Mouse (Mus musculus): Measurements from ENCODE around the gene Lpin3. TPM values are rescaled to one million over a fixed set of nuclear protein-coding genes. Genes with fewer than 3 reads are reported as not detected.

Gene Lpin3
- polyA plus RNA-seq, 1 experiment from 2014 or later: 0.52 TPM

DNA sequence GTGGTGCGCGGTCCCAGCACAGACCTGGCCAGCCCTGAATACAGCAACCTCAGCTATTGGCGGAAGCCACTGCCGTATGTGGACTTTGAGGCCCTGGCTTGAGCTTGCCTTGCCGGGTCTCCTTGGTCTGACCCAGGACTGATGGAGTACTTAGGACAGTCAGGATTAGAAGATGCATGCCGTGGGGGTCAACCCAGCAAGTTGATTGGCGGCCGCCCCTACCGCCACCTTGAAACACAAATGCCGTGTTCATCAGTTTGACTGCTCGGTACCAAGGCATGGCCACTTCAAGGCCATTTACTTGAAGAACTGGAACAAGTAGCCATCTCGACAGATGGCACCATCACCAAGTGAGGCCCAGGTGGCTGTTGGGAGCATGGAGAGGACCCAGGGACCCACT, 24.8 kb downstream of the Lpin3 start:
- WGBS (ENCODE audit: insufficient replicate concordance): 79% methylated on average over 12 of the region's 12 CpGs
- Histone ChIP-seq H3K4me3 (ENCODE audit: low read depth, low read length) (no peak overlapping the region), H3K4me2 (ENCODE audit: low read depth, low read length) (no peak overlapping the region)

DNA sequence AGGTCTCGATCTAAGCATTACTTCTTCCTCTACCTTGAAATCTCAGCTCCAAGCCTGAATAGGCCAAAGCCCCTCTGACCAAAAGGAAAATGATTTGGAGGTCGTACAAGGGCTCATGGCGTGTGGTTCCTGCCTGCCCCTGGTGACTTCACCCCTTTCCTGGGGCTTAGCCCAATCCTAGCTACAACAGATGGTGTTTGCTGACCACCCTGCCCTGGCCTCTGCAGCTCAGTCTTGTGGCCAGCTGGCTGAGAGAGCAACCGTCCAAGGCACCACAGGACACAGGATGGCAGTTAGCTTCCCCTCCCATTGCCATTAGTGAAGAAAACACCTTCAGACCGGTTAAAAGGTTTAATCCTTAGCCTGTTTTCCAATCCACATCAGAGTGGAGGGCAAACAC, 25.6 kb downstream of the Lpin3 start:
- H3K9me3 ChIP-seq (replicated peaks; ENCODE audit: control insufficient read depth, low read length): no peaks in the 10 kb centered on the region
- H3K4me3 ChIP-seq (ENCODE audit: low read depth, low read length): no peak overlapping the region
- H3K9ac ChIP-seq (ENCODE audit: low read depth, low read length): no peak overlapping the region
- H3K36me3 ChIP-seq (ENCODE audit: control insufficient read depth, insufficient read depth): no peaks in the 10 kb centered on the region
- peaks cover 9% of the 10 kb centered on the region for H3K27me3 ChIP-seq (ENCODE audit: control insufficient read depth, insufficient read depth, low read depth, low read length)
- no peak overlapping the region for H3K27ac ChIP-seq (ENCODE audit: low read length)
- 49% methylated on average over 5 of the region's 5 CpGs for WGBS (ENCODE audit: insufficient replicate concordance)
- no peak overlapping the region for H3K4me2 ChIP-seq (ENCODE audit: low read depth, low read length)
- ATAC-seq (ENCODE audit: low read depth): no peak
- H3K4me1 ChIP-seq (ENCODE audit: control insufficient read depth, low read depth, low read length): no peaks in the 10 kb centered on the region

More for the DNA sequence above, 24.8 kb downstream of the Lpin3 start:
- no peak for ATAC-seq (ENCODE audit: low read depth)
- H3K9ac ChIP-seq (ENCODE audit: low read depth, low read length): no peak overlapping the region
- H3K27me3 ChIP-seq (ENCODE audit: control insufficient read depth, insufficient read depth, low read depth, low read length): peaks cover under 1% of the 10 kb centered on the region
- H3K9me3 ChIP-seq (replicated peaks; ENCODE audit: control insufficient read depth, low read length): no peaks in the 10 kb centered on the region
- H3K4me1 ChIP-seq (ENCODE audit: control insufficient read depth, low read depth, low read length): no peaks in the 10 kb centered on the region
- H3K27ac ChIP-seq (ENCODE audit: low read length): no peak overlapping the region
- no peaks in the 10 kb centered on the region for H3K36me3 ChIP-seq (ENCODE audit: control insufficient read depth, insufficient read depth)

DNA sequence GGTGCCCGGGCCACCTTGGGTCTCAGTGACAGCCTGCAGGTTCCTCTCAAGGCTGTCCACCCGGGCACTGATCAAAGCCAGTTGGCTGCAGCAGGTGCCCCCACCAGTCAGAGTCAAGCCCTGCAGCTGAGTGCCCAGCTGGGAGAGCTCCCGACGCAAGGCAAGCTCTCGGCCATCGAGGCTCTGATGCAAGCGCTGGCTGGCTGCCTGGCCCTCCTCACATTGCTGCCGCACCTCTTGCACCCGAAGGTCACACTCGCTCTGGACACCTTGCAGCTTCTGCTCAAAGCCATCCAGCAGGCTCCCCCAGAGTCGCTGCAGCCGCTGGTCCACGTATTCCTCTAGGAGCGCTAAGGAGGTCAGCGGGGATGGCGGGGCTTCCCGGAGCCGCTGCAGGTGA, 28.1 kb downstream of the Lpin3 start:
- Histone ChIP-seq H3K9me3 (replicated peaks; ENCODE audit: control insufficient read depth, low read length) (no peaks in the 10 kb centered on the region), H3K36me3 (ENCODE audit: control insufficient read depth, insufficient read depth) (no peaks in the 10 kb centered on the region), H3K4me3 (ENCODE audit: low read depth, low read length) (no peak overlapping the region), H3K4me2 (ENCODE audit: low read depth, low read length) (no peak overlapping the region), H3K9ac (ENCODE audit: low read depth, low read length) (no peak overlapping the region), H3K4me1 (ENCODE audit: control insufficient read depth, low read depth, low read length) (no peaks in the 10 kb centered on the region), H3K27me3 (ENCODE audit: control insufficient read depth, insufficient read depth, low read depth, low read length) (peaks cover 31% of the 10 kb centered on the region), H3K27ac (ENCODE audit: low read length) (no peak overlapping the region)
- no peak for ATAC-seq (ENCODE audit: low read depth)
- WGBS (ENCODE audit: insufficient replicate concordance): 52% methylated on average over 18 of the region's 18 CpGs

DNA sequence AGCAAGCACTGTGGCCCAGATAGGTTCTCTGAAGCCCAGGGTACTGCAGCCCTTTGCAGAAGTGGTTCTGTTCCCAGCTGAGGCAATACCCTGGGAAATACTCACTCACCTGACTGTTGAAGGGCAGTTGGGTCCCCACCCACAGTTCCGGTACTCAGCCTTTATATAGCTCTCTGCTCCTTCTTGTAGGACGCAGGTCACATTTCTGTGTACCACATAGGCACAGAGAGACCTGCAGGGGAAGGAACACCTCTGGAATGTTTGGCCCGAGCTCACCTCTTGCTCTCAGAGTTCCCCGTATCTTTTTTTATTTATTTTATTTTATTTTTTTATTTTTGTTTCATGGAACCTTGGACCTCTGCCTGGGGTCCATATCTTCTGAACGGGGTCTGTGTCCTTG, 30.2 kb downstream of the Lpin3 start:
- no peak overlapping the region for H3K27ac ChIP-seq (ENCODE audit: low read length)
- WGBS (ENCODE audit: insufficient replicate concordance): 60% methylated on average over 5 of the region's 5 CpGs
- H3K9me3 ChIP-seq (replicated peaks; ENCODE audit: control insufficient read depth, low read length): no peaks in the 10 kb centered on the region
- ATAC-seq (ENCODE audit: low read depth): no peak
- H3K4me3 ChIP-seq (ENCODE audit: low read depth, low read length): no peak overlapping the region
- H3K9ac ChIP-seq (ENCODE audit: low read depth, low read length): no peak overlapping the region
- no peaks in the 10 kb centered on the region for H3K36me3 ChIP-seq (ENCODE audit: control insufficient read depth, insufficient read depth)
- H3K27me3 ChIP-seq (ENCODE audit: control insufficient read depth, insufficient read depth, low read depth, low read length): peaks cover 40% of the 10 kb centered on the region
- H3K4me2 ChIP-seq (ENCODE audit: low read depth, low read length): no peak overlapping the region
- H3K4me1 ChIP-seq (ENCODE audit: control insufficient read depth, low read depth, low read length): no peaks in the 10 kb centered on the region

DNA sequence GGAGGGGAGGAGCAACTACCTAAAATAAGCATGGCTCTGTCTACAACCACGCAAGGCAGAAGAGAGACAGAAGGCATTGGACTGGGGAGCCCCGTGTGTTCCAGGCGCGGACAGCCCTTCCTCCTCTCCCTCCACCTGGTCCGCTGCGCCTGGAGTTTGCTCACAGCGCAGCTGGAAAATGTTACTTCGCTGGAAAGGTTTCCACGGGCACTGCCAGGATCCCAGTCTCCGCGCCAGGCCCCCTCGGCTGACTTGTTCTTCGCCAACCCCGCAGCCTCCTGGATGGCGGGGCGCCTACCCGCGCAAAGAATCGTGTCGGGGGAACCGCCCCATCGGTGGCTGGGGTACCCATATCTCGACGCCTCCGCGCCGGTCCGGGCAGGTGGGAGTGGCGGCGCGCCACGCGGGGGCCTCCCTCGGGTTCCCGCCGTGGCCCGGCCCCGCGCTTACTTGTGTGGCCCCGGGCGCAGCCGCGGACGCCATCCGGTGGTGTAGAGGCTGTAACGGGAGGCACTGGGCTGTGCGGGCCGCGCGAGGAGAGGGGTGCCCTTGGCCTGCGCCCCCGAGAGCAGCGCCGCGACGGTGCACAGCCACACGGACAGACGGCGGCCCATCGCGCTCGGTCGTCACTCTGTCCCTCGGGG, 31.2 kb downstream of the Lpin3 start:
- H3K9me3 ChIP-seq (replicated peaks; ENCODE audit: control insufficient read depth, low read length): no peaks in the 10 kb centered on the region
- H3K27me3 ChIP-seq (ENCODE audit: control insufficient read depth, insufficient read depth, low read depth, low read length): peaks cover 40% of the 10 kb centered on the region

DNA sequence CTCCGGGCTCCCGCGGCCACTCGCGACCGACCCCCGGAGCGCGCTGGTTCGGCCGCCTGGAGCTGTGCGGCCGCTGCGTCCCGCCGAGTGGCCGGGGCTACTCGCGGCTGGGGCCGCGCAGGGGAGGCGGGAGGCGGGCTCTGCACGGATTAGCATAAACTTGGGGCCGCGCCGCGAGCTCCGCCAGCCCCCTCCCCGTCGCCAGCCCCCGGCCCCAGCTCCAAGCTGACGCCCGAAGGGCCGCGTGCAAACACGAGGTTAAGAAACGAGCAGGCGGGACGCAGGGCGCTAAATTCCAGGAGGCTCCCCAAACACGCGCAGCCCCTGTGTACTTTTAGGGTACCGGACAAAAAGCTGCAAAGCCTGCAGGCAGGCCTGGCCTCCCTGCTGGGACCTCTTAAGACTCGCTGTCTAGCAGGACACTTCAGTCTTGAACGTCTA, 31.8 kb downstream of the Lpin3 start, which contains the start of gene Emilin3:
Gene Emilin3, minus strand, starts transcription at position 98 of the 441 bp plus-strand sequence.
- ATAC-seq (ENCODE audit: low read depth): no peak
- no peak within 1 kb of the TSS for H3K27ac ChIP-seq (ENCODE audit: low read length)
- WGBS (ENCODE audit: insufficient replicate concordance): 2% methylated on average over 46 of the region's 46 CpGs
- H3K4me2 ChIP-seq (ENCODE audit: low read depth, low read length): peak within 1 kb of the TSS; percentile 50
- no peaks in the 10 kb centered on the region for H3K36me3 ChIP-seq (ENCODE audit: control insufficient read depth, insufficient read depth)
- H3K4me1 ChIP-seq (ENCODE audit: control insufficient read depth, low read depth, low read length): no peaks in the 10 kb centered on the region
- peaks cover 40% of the 10 kb centered on the region for H3K27me3 ChIP-seq (ENCODE audit: control insufficient read depth, insufficient read depth, low read depth, low read length)
- no peaks in the 10 kb centered on the region for H3K9me3 ChIP-seq (replicated peaks; ENCODE audit: control insufficient read depth, low read length)
- H3K9ac ChIP-seq (ENCODE audit: low read depth, low read length): no peak within 1 kb of the TSS
- peak within 1 kb of the TSS; percentile 29 for H3K4me3 ChIP-seq (ENCODE audit: low read depth, low read length)

More for the DNA sequence above, 31.2 kb downstream of the Lpin3 start:
- no peaks in the 10 kb centered on the region for H3K4me1 ChIP-seq (ENCODE audit: control insufficient read depth, low read depth, low read length)
- WGBS (ENCODE audit: insufficient replicate concordance): 3% methylated on average over 64 of the region's 64 CpGs
- ATAC-seq (ENCODE audit: low read depth): no peak
- H3K9ac ChIP-seq (ENCODE audit: low read depth, low read length): no peak overlapping the region
- H3K27ac ChIP-seq (ENCODE audit: low read length): no peak overlapping the region
- no peaks in the 10 kb centered on the region for H3K36me3 ChIP-seq (ENCODE audit: control insufficient read depth, insufficient read depth)
- peak overlapping the region; percentile 50 for H3K4me2 ChIP-seq (ENCODE audit: low read depth, low read length)
- H3K4me3 ChIP-seq (ENCODE audit: low read depth, low read length): peak overlapping the region; percentile 29

DNA sequence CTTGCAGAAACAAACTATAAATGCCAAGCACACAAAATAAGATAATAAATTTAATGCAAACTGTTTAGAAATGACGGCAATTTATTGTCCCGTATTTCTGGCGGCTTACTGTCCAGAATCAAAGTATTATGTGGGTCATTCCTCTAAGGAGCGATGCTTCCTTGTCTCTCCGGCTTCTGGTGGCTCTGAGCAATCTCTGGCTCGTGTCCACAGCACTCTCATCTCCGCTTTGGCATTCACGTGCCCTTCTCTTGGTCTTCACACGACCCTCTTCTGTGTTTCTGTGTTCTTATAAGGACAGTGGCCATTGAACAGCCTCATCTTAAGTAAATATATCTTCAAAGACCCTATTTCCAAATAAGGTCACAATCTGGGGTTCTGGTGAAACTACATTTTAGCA, 34.2 kb downstream of the Lpin3 start:
- H3K4me3 ChIP-seq (ENCODE audit: low read depth, low read length): no peak overlapping the region
- no peak overlapping the region for H3K4me2 ChIP-seq (ENCODE audit: low read depth, low read length)
- no peak overlapping the region for H3K9ac ChIP-seq (ENCODE audit: low read depth, low read length)
- ATAC-seq (ENCODE audit: low read depth): no peak
- no peak overlapping the region for H3K27ac ChIP-seq (ENCODE audit: low read length)
- peaks cover 40% of the 10 kb centered on the region for H3K27me3 ChIP-seq (ENCODE audit: control insufficient read depth, insufficient read depth, low read depth, low read length)
- no peaks in the 10 kb centered on the region for H3K4me1 ChIP-seq (ENCODE audit: control insufficient read depth, low read depth, low read length)
- 54% methylated on average over 9 of the region's 9 CpGs for WGBS (ENCODE audit: insufficient replicate concordance)
- H3K9me3 ChIP-seq (replicated peaks; ENCODE audit: control insufficient read depth, low read length): no peaks in the 10 kb centered on the region
- no peaks in the 10 kb centered on the region for H3K36me3 ChIP-seq (ENCODE audit: control insufficient read depth, insufficient read depth)

DNA sequence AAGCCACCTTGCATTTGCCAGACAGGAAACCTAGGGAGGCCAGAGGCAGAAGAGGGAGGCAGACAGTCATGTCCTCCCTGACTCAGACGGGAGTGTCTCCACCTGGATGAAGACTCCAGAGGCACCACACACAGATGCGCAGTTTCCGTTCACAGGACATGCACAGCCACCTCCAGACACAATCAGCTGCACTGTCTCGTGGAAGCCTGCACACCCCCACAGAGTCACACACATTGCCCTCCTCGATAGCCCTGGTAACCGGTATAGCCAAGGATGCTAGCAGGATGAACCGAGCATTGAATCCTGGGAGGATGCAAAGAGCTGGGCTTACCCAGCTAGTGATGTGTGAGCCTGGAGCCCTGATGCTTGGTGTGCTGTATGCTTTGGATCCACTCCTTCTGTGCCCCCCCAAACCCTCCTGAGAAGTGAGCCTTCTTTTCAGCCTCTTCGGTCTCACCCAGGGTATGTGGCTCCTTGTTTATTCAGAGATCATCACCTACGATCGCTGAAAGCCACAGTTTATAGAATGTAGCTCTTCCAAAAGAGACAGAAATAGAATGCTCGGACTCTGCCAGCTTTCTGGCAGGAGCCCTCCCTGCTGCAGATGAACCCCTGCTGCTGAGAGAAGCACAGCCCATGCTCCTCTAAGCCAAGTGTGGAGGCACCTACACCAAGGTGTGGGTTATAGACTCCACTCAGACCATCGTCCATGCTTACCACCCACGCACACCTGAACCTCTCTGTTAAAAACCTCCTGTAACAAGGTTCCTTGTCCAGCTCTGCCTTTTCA, 35.5 kb downstream of the Lpin3 start:
- Histone ChIP-seq H3K27ac (ENCODE audit: low read length) (no peak overlapping the region), H3K27me3 (ENCODE audit: control insufficient read depth, insufficient read depth, low read depth, low read length) (peaks cover 32% of the 10 kb centered on the region), H3K4me2 (ENCODE audit: low read depth, low read length) (no peak overlapping the region), H3K4me3 (ENCODE audit: low read depth, low read length) (no peak overlapping the region), H3K9me3 (replicated peaks; ENCODE audit: control insufficient read depth, low read length) (no peaks in the 10 kb centered on the region), H3K9ac (ENCODE audit: low read depth, low read length) (no peak overlapping the region), H3K4me1 (ENCODE audit: control insufficient read depth, low read depth, low read length) (no peaks in the 10 kb centered on the region), H3K36me3 (ENCODE audit: control insufficient read depth, insufficient read depth) (no peaks in the 10 kb centered on the region)
- no peak for ATAC-seq (ENCODE audit: low read depth)
- WGBS (ENCODE audit: insufficient replicate concordance): 63% methylated on average over 13 of the region's 13 CpGs

DNA sequence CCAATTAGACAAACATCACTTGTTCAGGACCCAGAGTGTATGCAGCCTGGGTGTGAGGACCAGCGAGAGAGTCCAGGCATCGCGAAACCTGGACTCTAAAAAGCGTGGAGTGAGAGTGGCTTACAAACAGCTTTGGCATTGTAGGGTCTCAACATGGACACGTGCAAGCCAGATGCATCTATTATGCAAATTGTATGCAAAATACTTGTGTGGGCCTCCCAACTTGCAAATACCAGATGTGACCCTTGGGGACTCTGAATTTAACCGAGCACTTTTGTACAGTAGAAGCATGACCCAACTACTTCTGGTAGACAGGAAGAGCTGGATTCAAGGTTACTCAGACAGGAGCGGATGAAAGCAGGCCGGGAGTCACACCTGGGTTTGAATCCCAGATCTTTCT, 36.2 kb downstream of the Lpin3 start:
- Histone ChIP-seq H3K27me3 (ENCODE audit: control insufficient read depth, insufficient read depth, low read depth, low read length) (peaks cover 25% of the 10 kb centered on the region), H3K4me2 (ENCODE audit: low read depth, low read length) (no peak overlapping the region), H3K4me3 (ENCODE audit: low read depth, low read length) (no peak overlapping the region), H3K36me3 (ENCODE audit: control insufficient read depth, insufficient read depth) (no peaks in the 10 kb centered on the region), H3K9ac (ENCODE audit: low read depth, low read length) (no peak overlapping the region), H3K9me3 (replicated peaks; ENCODE audit: control insufficient read depth, low read length) (no peaks in the 10 kb centered on the region), H3K4me1 (ENCODE audit: control insufficient read depth, low read depth, low read length) (no peaks in the 10 kb centered on the region), H3K27ac (ENCODE audit: low read length) (no peak overlapping the region)
- WGBS (ENCODE audit: insufficient replicate concordance): 69% methylated on average over 8 of the region's 8 CpGs
- no peak for ATAC-seq (ENCODE audit: low read depth)
